In genomic region chr12:83328899-83329298, GRCm38 (mm10) we compare ENCODE assay signal across 9 mouse cellular contexts.
DNase-seq lines count a peak whose midpoint lies in the region; ATAC-seq lines count a peak whose summit lies in the region.
"Had no signal": no experiment of that assay in that cellular context is flagged by ENCODE, and none has a peak within 500 bp of the region (broad histone marks: within the 10 kb centered on the region; RNA-seq: fewer than 3 reads in every experiment).

No protein-coding gene starts in this region.

- H3K4me3 ChIP-seq in forebrain, embryonic 10.5 days: no peak overlapping the region
- H3K4me3 ChIP-seq in forebrain, embryonic 15.5 days: no peak overlapping the region
- H3K4me3 ChIP-seq in midbrain, embryonic 15.5 days: no peak overlapping the region
- H3K4me3 ChIP-seq in midbrain, embryonic 16.5 days (ENCODE audit: low read depth, low read length): no peak overlapping the region
- no peak overlapping the region for H3K4me3 ChIP-seq in stomach, embryonic 16.5 days (replicated peaks; ENCODE audit: low read length)
- H3K4me3 ChIP-seq: embryonic facial prominence, embryonic 13.5 days had no signal

- H3K9ac ChIP-seq in forebrain, embryonic 15.5 days (replicated peaks): no peak overlapping the region
- no peak overlapping the region for H3K9ac ChIP-seq in midbrain, embryonic 15.5 days
- no peak overlapping the region for H3K9ac ChIP-seq in midbrain, embryonic 16.5 days (ENCODE audit: low read depth, low read length)
- H3K9ac ChIP-seq in stomach, embryonic 16.5 days (ENCODE audit: low read length): no peak overlapping the region
- H3K9ac ChIP-seq: embryonic facial prominence, embryonic 13.5 days had no signal

- ATAC-seq in forebrain, embryonic 15.5 days (replicated peaks): no peak
- ATAC-seq in midbrain, embryonic 15.5 days (replicated peaks): 0 out of 2 replicates have a peak, but pooled peaks have one; percentile 24
- ATAC-seq in midbrain, embryonic 16.5 days: no peak
- ATAC-seq in stomach, embryonic 16.5 days (ENCODE audit: insufficient read depth, low FRiP score): peak; percentile 64; the same call in 1 of the 2 replicates
- no peak for ATAC-seq in monocyte, adult 5-6 weeks (replicated peaks; ENCODE audit: insufficient number of reproducible peaks, low FRiP score, low TSS enrichment, poor library complexity, severe bottlenecking)

- H3K4me1 ChIP-seq in forebrain, embryonic 10.5 days: peaks cover 20% of the 10 kb centered on the region
- 0 out of 2 replicates have a peak, but pooled peaks cover 5% of the 10 kb centered on the region for H3K4me1 ChIP-seq in forebrain, embryonic 15.5 days
- H3K4me1 ChIP-seq in midbrain, embryonic 15.5 days: no peaks in the 10 kb centered on the region
- H3K4me1 ChIP-seq in midbrain, embryonic 16.5 days (ENCODE audit: control insufficient read depth, insufficient read depth, low read length): peaks cover 9% of the 10 kb centered on the region
- no peaks in the 10 kb centered on the region; the same call in 1 of the 2 replicates for H3K4me1 ChIP-seq in stomach, embryonic 16.5 days (ENCODE audit: control insufficient read depth, insufficient read depth, low read length)

- H3K4me2 ChIP-seq in forebrain, embryonic 15.5 days (replicated peaks): no peak overlapping the region
- no peak overlapping the region for H3K4me2 ChIP-seq in midbrain, embryonic 15.5 days
- no peak overlapping the region for H3K4me2 ChIP-seq in midbrain, embryonic 16.5 days (ENCODE audit: low read length)
- H3K4me2 ChIP-seq in stomach, embryonic 16.5 days (ENCODE audit: low read depth, low read length): no peak overlapping the region
- H3K4me2 ChIP-seq: embryonic facial prominence, embryonic 13.5 days had no signal

- 89% methylated on average over 13 of the region's 13 CpGs for WGBS in forebrain, embryonic 10.5 days
- WGBS in forebrain, embryonic 15.5 days: 51% methylated on average over 13 of the region's 13 CpGs
- 71% methylated on average over 13 of the region's 13 CpGs for WGBS in midbrain, embryonic 15.5 days
- WGBS in midbrain, embryonic 16.5 days: 64% methylated on average over 13 of the region's 13 CpGs
- WGBS in stomach, embryonic 16.5 days: 72% methylated on average over 13 of the region's 13 CpGs

- no peak for DNase-seq in forebrain, embryonic 10.5 days (ENCODE audit: extremely low spot score, low spot score)
- peak; percentile 30 for DNase-seq in fat pad, adult 2 months (ENCODE audit: extremely low read depth, low read depth, low spot score)
- DNase-seq in embryo, embryonic 9.5 days (ENCODE audit: extremely low spot score): no peak

- H3K27ac ChIP-seq in forebrain, embryonic 10.5 days: peak overlapping the region; percentile 40; the same call in 1 of the 2 replicates
- H3K27ac ChIP-seq in forebrain, embryonic 15.5 days (replicated peaks): no peak overlapping the region
- peak overlapping the region; percentile 2; the same call in 1 of the 2 replicates for H3K27ac ChIP-seq in midbrain, embryonic 15.5 days
- H3K27ac ChIP-seq in midbrain, embryonic 16.5 days (ENCODE audit: low read length): no peak overlapping the region
- H3K27ac ChIP-seq in stomach, embryonic 16.5 days (ENCODE audit: low read length): no peak overlapping the region
- H3K27ac ChIP-seq: embryonic facial prominence, embryonic 13.5 days had no signal

- H3K9me3 ChIP-seq in forebrain, embryonic 10.5 days: no peaks in the 10 kb centered on the region
- H3K9me3 ChIP-seq in forebrain, embryonic 15.5 days: no peaks in the 10 kb centered on the region
- no peaks in the 10 kb centered on the region for H3K9me3 ChIP-seq in midbrain, embryonic 15.5 days
- no peaks in the 10 kb centered on the region for H3K9me3 ChIP-seq in midbrain, embryonic 16.5 days (replicated peaks; ENCODE audit: control insufficient read depth, low read length, poor library complexity, severe bottlenecking)
- H3K9me3 ChIP-seq in stomach, embryonic 16.5 days (replicated peaks; ENCODE audit: control insufficient read depth, low read length): no peaks in the 10 kb centered on the region
- H3K9me3 ChIP-seq: embryonic facial prominence, embryonic 13.5 days had no signal

- H3K36me3 ChIP-seq in forebrain, embryonic 10.5 days (replicated peaks): no peaks in the 10 kb centered on the region
- no peaks in the 10 kb centered on the region for H3K36me3 ChIP-seq in forebrain, embryonic 15.5 days
- no peaks in the 10 kb centered on the region for H3K36me3 ChIP-seq in midbrain, embryonic 15.5 days (replicated peaks)
- H3K36me3 ChIP-seq in midbrain, embryonic 16.5 days (ENCODE audit: control insufficient read depth, insufficient read depth, low read length): peaks cover 2% of the 10 kb centered on the region; the same call in 1 of the 2 replicates
- H3K36me3 ChIP-seq in stomach, embryonic 16.5 days (ENCODE audit: control insufficient read depth, insufficient read depth, low read length): no peaks in the 10 kb centered on the region
- H3K36me3 ChIP-seq: embryonic facial prominence, embryonic 13.5 days had no signal

- no peaks in the 10 kb centered on the region for H3K27me3 ChIP-seq in forebrain, embryonic 10.5 days (ENCODE audit: poor library complexity, severe bottlenecking)
- H3K27me3 ChIP-seq in forebrain, embryonic 15.5 days: no peaks in the 10 kb centered on the region
- no peaks in the 10 kb centered on the region for H3K27me3 ChIP-seq in midbrain, embryonic 15.5 days (replicated peaks)
- H3K27me3 ChIP-seq in midbrain, embryonic 16.5 days (ENCODE audit: control insufficient read depth, insufficient read depth, low read depth, low read length): no peaks in the 10 kb centered on the region
- H3K27me3 ChIP-seq in stomach, embryonic 16.5 days (ENCODE audit: control insufficient read depth, insufficient read depth, low read length): no peaks in the 10 kb centered on the region
- H3K27me3 ChIP-seq: embryonic facial prominence, embryonic 13.5 days had no signal

Comparison
In these comparisons a context has a peak if more than half of its experiments do, and no peak if none do; other contexts are left out.
1. H3K27ac ChIP-seq: peak in forebrain, embryonic 10.5 days (single experiment) and midbrain, embryonic 15.5 days (single experiment); none in forebrain, embryonic 15.5 days (single experiment), midbrain, embryonic 16.5 days (single experiment) and stomach, embryonic 16.5 days (single experiment).
2. ATAC-seq: peak in midbrain, embryonic 15.5 days (single experiment) and stomach, embryonic 16.5 days (single experiment); none in forebrain, embryonic 15.5 days (single experiment), midbrain, embryonic 16.5 days (single experiment) and monocyte, adult 5-6 weeks (single experiment).